Mouse (Mus musculus) thymus, postnatal 25 days (tissue): ENCODE results near the gene Card19.

Source experiments
- DNase-seq: peaks from one replicate; pipeline ENCODE4 v3.0.0; 2022

Card19 gene

GRCm38 (mm10) chr13:49225159-49225558 is 9.3 kb upstream of the Card19 start:
- DNase-seq = no peak

GRCm38 (mm10) chr13:49224729-49225128 is 8.9 kb upstream of the Card19 start:
- DNase-seq = no peak

GRCm38 (mm10) chr13:49224314-49224713 is 8.5 kb upstream of the Card19 start:
- no peak for DNase-seq

GRCm38 (mm10) chr13:49220912-49221311 is 5.1 kb upstream of the Card19 start:
- no peak for DNase-seq

GRCm38 (mm10) chr13:49219367-49219766 is 3.5 kb upstream of the Card19 start:
- DNase-seq = no peak

- DNase-seq = no peak
Observed at GRCm38 (mm10) chr13:49218651-49219050, 2.8 kb upstream of the Card19 start.

GRCm38 (mm10) chr13:49216808-49217561 is 1.1 kb upstream of the Card19 start:
- no peak for DNase-seq

- DNase-seq = no peak
Observed at GRCm38 (mm10) chr13:49216220-49216552, 349 bp upstream of the Card19 start.

- no peak for DNase-seq
Observed at GRCm38 (mm10) chr13:49215128-49215503, 721 bp downstream of the Card19 start.

- no peak for DNase-seq
Observed at GRCm38 (mm10) chr13:49214454-49214853, 1.4 kb downstream of the Card19 start.

GRCm38 (mm10) chr13:49213531-49213932 is 2.3 kb downstream of the Card19 start:
- no peak for DNase-seq

- no peak for DNase-seq
Observed at GRCm38 (mm10) chr13:49212711-49213500, 2.9 kb downstream of the Card19 start.

GRCm38 (mm10) chr13:49209306-49209705 is 6.5 kb downstream of the Card19 start:
- no peak for DNase-seq

GRCm38 (mm10) chr13:49206341-49206740 is 9.5 kb downstream of the Card19 start:
- no peak for DNase-seq

GRCm38 (mm10) chr13:49205381-49205998 is 10.3 kb downstream of the Card19 start:
- peak; percentile 69 for DNase-seq

GRCm38 (mm10) chr13:49202556-49202955 is 13.3 kb downstream of the Card19 start:
- DNase-seq = no peak

GRCm38 (mm10) chr13:49200688-49201087 is 15.1 kb downstream of the Card19 start:
- DNase-seq = no peak

- no peak for DNase-seq
Observed at GRCm38 (mm10) chr13:49199891-49200290, 15.9 kb downstream of the Card19 start.

- no peak for DNase-seq
Observed at GRCm38 (mm10) chr13:49198734-49199133, 17.1 kb downstream of the Card19 start.

GRCm38 (mm10) chr13:49196766-49197165 is 19.1 kb downstream of the Card19 start:
- no peak for DNase-seq

GRCm38 (mm10) chr13:49196211-49196610 is 19.6 kb downstream of the Card19 start:
- DNase-seq = no peak

- no peak for DNase-seq
Observed at GRCm38 (mm10) chr13:49195651-49196050, 20.2 kb downstream of the Card19 start.

- no peak for DNase-seq
Observed at GRCm38 (mm10) chr13:49194811-49195210, 21.0 kb downstream of the Card19 start.

GRCm38 (mm10) chr13:49193650-49194049 is 22.2 kb downstream of the Card19 start:
- DNase-seq = no peak
